Mouse (Mus musculus): ENCODE measurements around the gene Pih1d3. TPM values are rescaled to one million over a fixed set of nuclear protein-coding genes. Genes with fewer than 3 reads are reported as not detected.

Gene Pih1d3
- not detected in 2 replicates for polyA plus RNA-seq (2014; fragmentation: Nextera tagmentation; extraction: Ambion mirVana)

DNA sequence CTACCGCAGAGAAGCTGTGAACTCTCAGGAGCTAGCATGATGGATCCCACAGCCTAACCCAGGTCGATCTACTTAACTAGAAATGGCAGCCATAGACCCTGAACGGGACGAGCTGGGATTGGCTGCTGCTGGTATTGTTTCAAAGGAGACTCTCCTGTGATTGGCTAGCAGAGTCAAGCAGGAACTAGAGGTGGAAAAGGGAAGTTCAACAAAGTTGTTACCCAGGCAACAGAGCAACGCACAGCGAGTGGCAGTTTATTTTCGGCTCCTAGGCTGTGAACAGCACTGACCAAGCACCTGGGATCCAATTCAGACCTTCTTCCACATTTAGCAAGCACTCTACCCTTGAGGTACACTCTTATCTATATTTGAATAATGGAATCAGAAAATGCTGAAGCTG is at the start of gene Pih1d3, which contains the start of gene 4931428L18Rik:
TSS of gene Pih1d3 (plus strand) at position 275 of the 400 bp plus-strand sequence.
TSS of gene 4931428L18Rik (minus strand) at position 121 of the 400 bp plus-strand sequence.
- 72% methylated on average over 7 of the region's 7 CpGs for WGBS (ENCODE audit: insufficient replicate concordance)
- no peak within 1 kb of the TSS for H3K9ac ChIP-seq (ENCODE audit: low read depth, low read length)
- no peaks in the 10 kb centered on the region for H3K9me3 ChIP-seq (replicated peaks; ENCODE audit: control insufficient read depth, low read length)
- no peaks in the 10 kb centered on the region for H3K36me3 ChIP-seq (ENCODE audit: control insufficient read depth, insufficient read depth, low read length)
- H3K4me2 ChIP-seq: no peak within 1 kb of the TSS
- no peaks in the 10 kb centered on the region for H3K4me1 ChIP-seq (ENCODE audit: control insufficient read depth, insufficient read depth, low read length)
- no peak within 1 kb of the TSS for H3K4me3 ChIP-seq (ENCODE audit: low read depth, low read length)
- no peak for ATAC-seq (replicated peaks; ENCODE audit: insufficient number of reproducible peaks, low FRiP score, low TSS enrichment)
- H3K27ac ChIP-seq (ENCODE audit: low read depth, low read length): no peak within 1 kb of the TSS
- H3K27me3 ChIP-seq (ENCODE audit: control insufficient read depth, insufficient read depth, low read length): no peaks in the 10 kb centered on the region

GRCm38 (mm10) chr1:31175401-31175800 is 47.2 kb upstream of the Pih1d3 start:
- Histone ChIP-seq H3K4me3 (ENCODE audit: low read depth, low read length) (no peak overlapping the region), H3K4me2 (no peak overlapping the region), H3K27me3 (ENCODE audit: control insufficient read depth, insufficient read depth, low read length) (no peaks in the 10 kb centered on the region), H3K36me3 (ENCODE audit: control insufficient read depth, insufficient read depth, low read length) (no peaks in the 10 kb centered on the region), H3K27ac (ENCODE audit: low read depth, low read length) (no peak overlapping the region), H3K4me1 (ENCODE audit: control insufficient read depth, insufficient read depth, low read length) (no peaks in the 10 kb centered on the region), H3K9me3 (replicated peaks; ENCODE audit: control insufficient read depth, low read length) (no peaks in the 10 kb centered on the region), H3K9ac (ENCODE audit: low read depth, low read length) (no peak overlapping the region)
- WGBS (ENCODE audit: insufficient replicate concordance): 71% methylated on average over 3 of the region's 3 CpGs
- no peak for ATAC-seq (replicated peaks; ENCODE audit: insufficient number of reproducible peaks, low FRiP score, low TSS enrichment)

GRCm38 (mm10) chr1:31176101-31176500 is 46.5 kb upstream of the Pih1d3 start, which contains the start of gene Lgsn:
Gene Lgsn (plus strand): TSS chr1:31176401.
- Histone ChIP-seq H3K4me2 (no peak within 1 kb of the TSS), H3K9me3 (replicated peaks; ENCODE audit: control insufficient read depth, low read length) (no peaks in the 10 kb centered on the region), H3K27ac (ENCODE audit: low read depth, low read length) (no peak within 1 kb of the TSS), H3K36me3 (ENCODE audit: control insufficient read depth, insufficient read depth, low read length) (no peaks in the 10 kb centered on the region), H3K4me1 (ENCODE audit: control insufficient read depth, insufficient read depth, low read length) (no peaks in the 10 kb centered on the region), H3K27me3 (ENCODE audit: control insufficient read depth, insufficient read depth, low read length) (no peaks in the 10 kb centered on the region), H3K4me3 (ENCODE audit: low read depth, low read length) (no peak within 1 kb of the TSS), H3K9ac (ENCODE audit: low read depth, low read length) (no peak within 1 kb of the TSS)
- no peak for ATAC-seq (replicated peaks; ENCODE audit: insufficient number of reproducible peaks, low FRiP score, low TSS enrichment)
- 70% methylated on average over 5 of the region's 5 CpGs for WGBS (ENCODE audit: insufficient replicate concordance)

DNA sequence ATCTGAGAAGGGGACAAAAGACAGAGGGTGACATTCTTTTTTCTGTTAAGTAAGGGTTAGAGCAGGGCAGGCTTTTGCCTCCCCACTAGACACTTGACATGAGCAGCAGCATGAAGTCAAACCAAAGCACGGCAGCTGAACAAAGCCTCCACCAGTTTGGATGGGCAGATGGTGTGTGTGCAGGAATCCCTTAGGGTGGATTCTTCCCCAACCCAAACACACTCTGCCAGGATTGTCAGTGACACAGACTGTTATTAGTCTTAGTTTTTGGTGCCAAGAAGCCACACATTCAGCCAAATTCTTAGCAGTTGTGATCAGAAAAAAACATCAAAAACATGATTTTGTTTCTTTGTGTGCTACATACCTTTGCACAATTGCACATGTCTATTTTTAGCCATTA is 44.4 kb upstream of the Pih1d3 start:
- Histone ChIP-seq H3K9ac (ENCODE audit: low read depth, low read length) (no peak overlapping the region), H3K4me1 (ENCODE audit: control insufficient read depth, insufficient read depth, low read length) (no peaks in the 10 kb centered on the region), H3K4me2 (no peak overlapping the region), H3K4me3 (ENCODE audit: low read depth, low read length) (no peak overlapping the region), H3K9me3 (replicated peaks; ENCODE audit: control insufficient read depth, low read length) (no peaks in the 10 kb centered on the region), H3K36me3 (ENCODE audit: control insufficient read depth, insufficient read depth, low read length) (no peaks in the 10 kb centered on the region), H3K27ac (ENCODE audit: low read depth, low read length) (no peak overlapping the region), H3K27me3 (ENCODE audit: control insufficient read depth, insufficient read depth, low read length) (no peaks in the 10 kb centered on the region)
- WGBS (ENCODE audit: insufficient replicate concordance): 57% methylated on average over 1 of the region's 1 CpGs
- no peak for ATAC-seq (replicated peaks; ENCODE audit: insufficient number of reproducible peaks, low FRiP score, low TSS enrichment)

- no peaks in the 10 kb centered on the region for H3K27me3 ChIP-seq (ENCODE audit: control insufficient read depth, insufficient read depth, low read length)
- ATAC-seq (replicated peaks; ENCODE audit: insufficient number of reproducible peaks, low FRiP score, low TSS enrichment): no peak
- no peaks in the 10 kb centered on the region for H3K36me3 ChIP-seq (ENCODE audit: control insufficient read depth, insufficient read depth, low read length)
- H3K9me3 ChIP-seq (replicated peaks; ENCODE audit: control insufficient read depth, low read length): no peaks in the 10 kb centered on the region
- no peaks in the 10 kb centered on the region for H3K4me1 ChIP-seq (ENCODE audit: control insufficient read depth, insufficient read depth, low read length)
- no peak overlapping the region for H3K4me2 ChIP-seq
- no peak overlapping the region for H3K27ac ChIP-seq (ENCODE audit: low read depth, low read length)
- no peak overlapping the region for H3K9ac ChIP-seq (ENCODE audit: low read depth, low read length)
- 73% methylated on average over 10 of the region's 10 CpGs for WGBS (ENCODE audit: insufficient replicate concordance)
- H3K4me3 ChIP-seq (ENCODE audit: low read depth, low read length): no peak overlapping the region
These were observed 32.3 kb upstream of the Pih1d3 start for GRCm38 (mm10) chr1:31190237-31190866.

DNA sequence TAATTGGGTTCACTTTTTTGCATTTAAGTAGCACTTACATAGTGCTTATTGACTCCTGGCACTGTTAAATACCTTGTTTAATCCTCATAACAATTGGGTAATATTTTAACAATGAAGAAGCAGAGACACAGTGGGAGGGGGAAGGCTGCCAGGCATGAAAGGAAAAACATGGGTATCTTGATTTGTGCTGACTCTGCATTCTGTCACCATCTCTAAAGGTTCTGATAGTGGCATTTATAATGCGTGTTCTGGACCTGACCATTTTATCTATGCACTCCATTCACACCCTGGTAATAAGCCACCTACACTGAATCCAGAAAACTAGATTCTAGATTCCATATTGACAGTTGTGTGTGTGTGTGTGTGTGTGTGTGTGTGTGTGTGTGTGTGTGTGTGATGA is 27.0 kb upstream of the Pih1d3 start:
- no peak overlapping the region for H3K27ac ChIP-seq (ENCODE audit: low read depth, low read length)
- no peaks in the 10 kb centered on the region for H3K27me3 ChIP-seq (ENCODE audit: control insufficient read depth, insufficient read depth, low read length)
- no peak overlapping the region for H3K4me2 ChIP-seq
- ATAC-seq (replicated peaks; ENCODE audit: insufficient number of reproducible peaks, low FRiP score, low TSS enrichment): no peak
- no peaks in the 10 kb centered on the region for H3K4me1 ChIP-seq (ENCODE audit: control insufficient read depth, insufficient read depth, low read length)
- 48% methylated on average over 1 of the region's 1 CpGs for WGBS (ENCODE audit: insufficient replicate concordance)
- H3K4me3 ChIP-seq (ENCODE audit: low read depth, low read length): no peak overlapping the region
- H3K9ac ChIP-seq (ENCODE audit: low read depth, low read length): no peak overlapping the region
- no peaks in the 10 kb centered on the region for H3K36me3 ChIP-seq (ENCODE audit: control insufficient read depth, insufficient read depth, low read length)
- H3K9me3 ChIP-seq (replicated peaks; ENCODE audit: control insufficient read depth, low read length): no peaks in the 10 kb centered on the region

GRCm38 (mm10) chr1:31196959-31197358 is 25.7 kb upstream of the Pih1d3 start:
- Histone ChIP-seq H3K4me1 (ENCODE audit: control insufficient read depth, insufficient read depth, low read length) (no peaks in the 10 kb centered on the region), H3K4me2 (no peak overlapping the region), H3K27ac (ENCODE audit: low read depth, low read length) (no peak overlapping the region), H3K9me3 (replicated peaks; ENCODE audit: control insufficient read depth, low read length) (no peaks in the 10 kb centered on the region), H3K4me3 (ENCODE audit: low read depth, low read length) (no peak overlapping the region), H3K9ac (ENCODE audit: low read depth, low read length) (no peak overlapping the region), H3K27me3 (ENCODE audit: control insufficient read depth, insufficient read depth, low read length) (no peaks in the 10 kb centered on the region), H3K36me3 (ENCODE audit: control insufficient read depth, insufficient read depth, low read length) (no peaks in the 10 kb centered on the region)
- ATAC-seq (replicated peaks; ENCODE audit: insufficient number of reproducible peaks, low FRiP score, low TSS enrichment): no peak
- WGBS (ENCODE audit: insufficient replicate concordance): 90% methylated on average over 3 of the region's 3 CpGs

DNA sequence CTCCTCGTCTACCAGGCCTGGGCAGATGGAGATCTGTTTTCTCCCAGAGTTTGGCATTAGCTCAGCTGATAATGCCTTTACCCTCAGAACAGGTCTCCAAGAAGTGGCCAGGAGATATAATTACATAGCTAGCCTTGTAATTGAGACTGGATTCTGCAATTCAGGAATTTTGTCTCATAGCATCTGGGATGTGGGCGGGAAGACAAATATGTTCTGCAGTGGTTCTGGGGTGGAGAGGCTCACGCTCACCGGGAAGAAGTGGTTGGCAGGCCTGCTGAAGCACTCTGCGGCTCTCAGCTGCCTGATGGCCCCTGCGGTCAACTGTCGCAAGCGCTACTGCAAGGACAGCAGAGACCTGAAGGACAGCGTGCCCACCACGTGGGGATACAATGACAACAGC is 18.9 kb upstream of the Pih1d3 start:
- no peak overlapping the region for H3K4me3 ChIP-seq (ENCODE audit: low read depth, low read length)
- H3K27me3 ChIP-seq (ENCODE audit: control insufficient read depth, insufficient read depth, low read length): no peaks in the 10 kb centered on the region
- no peak overlapping the region for H3K4me2 ChIP-seq
- 79% methylated on average over 10 of the region's 10 CpGs for WGBS (ENCODE audit: insufficient replicate concordance)
- H3K9ac ChIP-seq (ENCODE audit: low read depth, low read length): no peak overlapping the region
- no peaks in the 10 kb centered on the region for H3K4me1 ChIP-seq (ENCODE audit: control insufficient read depth, insufficient read depth, low read length)
- no peak for ATAC-seq (replicated peaks; ENCODE audit: insufficient number of reproducible peaks, low FRiP score, low TSS enrichment)
- H3K27ac ChIP-seq (ENCODE audit: low read depth, low read length): no peak overlapping the region
- no peaks in the 10 kb centered on the region for H3K36me3 ChIP-seq (ENCODE audit: control insufficient read depth, insufficient read depth, low read length)
- no peaks in the 10 kb centered on the region for H3K9me3 ChIP-seq (replicated peaks; ENCODE audit: control insufficient read depth, low read length)

- H3K4me1 ChIP-seq (ENCODE audit: control insufficient read depth, insufficient read depth, low read length): no peaks in the 10 kb centered on the region
- no peak overlapping the region for H3K4me2 ChIP-seq
- 76% methylated on average over 7 of the region's 7 CpGs for WGBS (ENCODE audit: insufficient replicate concordance)
- H3K27me3 ChIP-seq (ENCODE audit: control insufficient read depth, insufficient read depth, low read length): no peaks in the 10 kb centered on the region
- H3K36me3 ChIP-seq (ENCODE audit: control insufficient read depth, insufficient read depth, low read length): no peaks in the 10 kb centered on the region
- H3K9ac ChIP-seq (ENCODE audit: low read depth, low read length): no peak overlapping the region
- H3K4me3 ChIP-seq (ENCODE audit: low read depth, low read length): no peak overlapping the region
- H3K9me3 ChIP-seq (replicated peaks; ENCODE audit: control insufficient read depth, low read length): no peaks in the 10 kb centered on the region
- no peak overlapping the region for H3K27ac ChIP-seq (ENCODE audit: low read depth, low read length)
- ATAC-seq (replicated peaks; ENCODE audit: insufficient number of reproducible peaks, low FRiP score, low TSS enrichment): no peak
These were observed 17.3 kb upstream of the Pih1d3 start for GRCm38 (mm10) chr1:31205346-31205745.

Measured in heart, embryonic 11.5 days (tissue).